Mouse (Mus musculus): ENCODE data around the gene Proca1. TPM values are rescaled to one million over a fixed set of nuclear protein-coding genes. Genes with fewer than 3 reads are reported as not detected.

Gene Proca1
- polyA plus RNA-seq, 1 experiment from 2014 or later = 1.3 TPM

GRCm38 (mm10) chr11:78167257-78167959 is 25.8 kb upstream of the Proca1 start:
- H3K9me3 ChIP-seq = no peaks in the 10 kb centered on the region
- H3K4me1 ChIP-seq = peaks cover 24% of the 10 kb centered on the region
- 88% methylated on average over 14 of the region's 14 CpGs for WGBS
- no peak overlapping the region for H3K4me3 ChIP-seq
- no peaks in the 10 kb centered on the region for H3K36me3 ChIP-seq
- H3K9ac ChIP-seq (replicated peaks) = no peak overlapping the region
- H3K27me3 ChIP-seq = no peaks in the 10 kb centered on the region
- H3K4me2 ChIP-seq (replicated peaks) = no peak overlapping the region
- no peak for ATAC-seq (replicated peaks)
- H3K27ac ChIP-seq (replicated peaks) = no peak overlapping the region

GRCm38 (mm10) chr11:78168541-78169468 is 24.4 kb upstream of the Proca1 start:
- ATAC-seq (replicated peaks) = no peak
- H3K9ac ChIP-seq (replicated peaks) = no peak overlapping the region
- H3K9me3 ChIP-seq = no peaks in the 10 kb centered on the region
- H3K27ac ChIP-seq (replicated peaks) = no peak overlapping the region
- 55% methylated on average over 19 of the region's 19 CpGs for WGBS
- no peaks in the 10 kb centered on the region for H3K36me3 ChIP-seq
- H3K4me2 ChIP-seq (replicated peaks) = no peak overlapping the region
- H3K27me3 ChIP-seq = no peaks in the 10 kb centered on the region
- peaks cover 10% of the 10 kb centered on the region for H3K4me1 ChIP-seq
- H3K4me3 ChIP-seq = no peak overlapping the region

- H3K27ac ChIP-seq (replicated peaks) = no peak overlapping the region
- no peaks in the 10 kb centered on the region for H3K27me3 ChIP-seq
- no peaks in the 10 kb centered on the region for H3K36me3 ChIP-seq
- no peaks in the 10 kb centered on the region for H3K9me3 ChIP-seq
- H3K4me2 ChIP-seq (replicated peaks) = no peak overlapping the region
- H3K9ac ChIP-seq (replicated peaks) = no peak overlapping the region
- 93% methylated on average over 15 of the region's 15 CpGs for WGBS
- peaks cover 8% of the 10 kb centered on the region for H3K4me1 ChIP-seq
- no peak overlapping the region for H3K4me3 ChIP-seq
- ATAC-seq (replicated peaks) = no peak
These were observed 22.9 kb upstream of the Proca1 start for GRCm38 (mm10) chr11:78170306-78170705.

- no peak overlapping the region for H3K9ac ChIP-seq (replicated peaks)
- ATAC-seq (replicated peaks) = no peak
- no peaks in the 10 kb centered on the region for H3K27me3 ChIP-seq
- no peaks in the 10 kb centered on the region for H3K9me3 ChIP-seq
- H3K27ac ChIP-seq (replicated peaks) = no peak overlapping the region
- no peak overlapping the region for H3K4me3 ChIP-seq
- H3K4me2 ChIP-seq (replicated peaks) = no peak overlapping the region
- no peaks in the 10 kb centered on the region for H3K36me3 ChIP-seq
- peaks cover 5% of the 10 kb centered on the region; the same call in 1 of the 2 replicates for H3K4me1 ChIP-seq
- WGBS = 66% methylated on average over 4 of the region's 4 CpGs
These were observed 21.9 kb upstream of the Proca1 start for GRCm38 (mm10) chr11:78171328-78171727.

GRCm38 (mm10) chr11:78172034-78172747 is 21.0 kb upstream of the Proca1 start:
- H3K4me3 ChIP-seq = no peak overlapping the region
- no peak for ATAC-seq (replicated peaks)
- H3K27me3 ChIP-seq = no peaks in the 10 kb centered on the region
- WGBS = 82% methylated on average over 16 of the region's 16 CpGs
- peaks cover 12% of the 10 kb centered on the region for H3K4me1 ChIP-seq
- no peak overlapping the region for H3K27ac ChIP-seq (replicated peaks)
- H3K36me3 ChIP-seq = no peaks in the 10 kb centered on the region
- no peaks in the 10 kb centered on the region for H3K9me3 ChIP-seq
- H3K4me2 ChIP-seq (replicated peaks) = no peak overlapping the region
- H3K9ac ChIP-seq (replicated peaks) = no peak overlapping the region

GRCm38 (mm10) chr11:78172748-78173383 is 20.3 kb upstream of the Proca1 start:
- peaks cover 19% of the 10 kb centered on the region for H3K4me1 ChIP-seq
- ATAC-seq (replicated peaks) = no peak
- H3K36me3 ChIP-seq = no peaks in the 10 kb centered on the region
- no peaks in the 10 kb centered on the region for H3K27me3 ChIP-seq
- no peak overlapping the region for H3K4me3 ChIP-seq
- no peak overlapping the region for H3K4me2 ChIP-seq (replicated peaks)
- H3K9ac ChIP-seq (replicated peaks) = no peak overlapping the region
- H3K27ac ChIP-seq (replicated peaks) = no peak overlapping the region
- WGBS = 86% methylated on average over 19 of the region's 19 CpGs
- H3K9me3 ChIP-seq = no peaks in the 10 kb centered on the region

GRCm38 (mm10) chr11:78174506-78174905 is 18.7 kb upstream of the Proca1 start:
- no peaks in the 10 kb centered on the region for H3K27me3 ChIP-seq
- H3K9me3 ChIP-seq = no peaks in the 10 kb centered on the region
- no peak overlapping the region for H3K4me2 ChIP-seq (replicated peaks)
- peaks cover 2% of the 10 kb centered on the region; the same call in 1 of the 2 replicates for H3K36me3 ChIP-seq
- whole genome bisulfite sequencing = 93% methylated on average over 3 of the region's 3 CpGs
- no peak overlapping the region for H3K27ac ChIP-seq (replicated peaks)
- peaks cover 35% of the 10 kb centered on the region for H3K4me1 ChIP-seq
- no peak overlapping the region for H3K4me3 ChIP-seq
- no peak for ATAC-seq (replicated peaks)
- no peak overlapping the region for H3K9ac ChIP-seq (replicated peaks)

GRCm38 (mm10) chr11:78175771-78176401 is 17.3 kb upstream of the Proca1 start:
- WGBS = 4% methylated on average over 9 of the region's 10 CpGs
- peaks cover 46% of the 10 kb centered on the region for H3K4me1 ChIP-seq
- H3K4me3 ChIP-seq = peak overlapping the region; percentile 67
- ATAC-seq (replicated peaks) = no peak
- H3K36me3 ChIP-seq = peaks cover 16% of the 10 kb centered on the region
- no peaks in the 10 kb centered on the region for H3K9me3 ChIP-seq
- H3K9ac ChIP-seq (replicated peaks) = peak overlapping the region; percentile 47
- H3K27me3 ChIP-seq = no peaks in the 10 kb centered on the region
- peak overlapping the region; percentile 72 for H3K27ac ChIP-seq (replicated peaks)
- H3K4me2 ChIP-seq (replicated peaks) = peak overlapping the region; percentile 73

- H3K9me3 ChIP-seq = no peaks in the 10 kb centered on the region
- H3K9ac ChIP-seq (replicated peaks) = peak within 1 kb of the TSS; percentile 47
- H3K27me3 ChIP-seq = no peaks in the 10 kb centered on the region
- peak within 1 kb of the TSS; percentile 73 for H3K4me2 ChIP-seq (replicated peaks)
- H3K4me3 ChIP-seq = peak within 1 kb of the TSS; percentile 67
- H3K4me1 ChIP-seq = peaks cover 47% of the 10 kb centered on the region
- ATAC-seq (replicated peaks) = peak; percentile 55
- H3K36me3 ChIP-seq = peaks cover 21% of the 10 kb centered on the region
- peak within 1 kb of the TSS; percentile 72 for H3K27ac ChIP-seq (replicated peaks)
- under 1% methylated on average over 32 of the region's 32 CpGs for WGBS
These were observed 16.8 kb upstream of the Proca1 start, which contains the start of the genes Nek8 and Tlcd1 for GRCm38 (mm10) chr11:78176402-78176862. TSS of gene Nek8 (minus strand) at chr11:78176675. TSS of gene Tlcd1 (plus strand) at chr11:78176711.

GRCm38 (mm10) chr11:78176905-78177331 is 16.3 kb upstream of the Proca1 start:
- Histone ChIP-seq H3K4me2 (replicated peaks) (peak overlapping the region; percentile 73), H3K27ac (replicated peaks) (0 out of 2 replicates have a peak overlapping the region, but pooled peaks have one; percentile 72), H3K4me3 (peak overlapping the region; percentile 67), H3K4me1 (peaks cover 52% of the 10 kb centered on the region), H3K9me3 (no peaks in the 10 kb centered on the region), H3K27me3 (no peaks in the 10 kb centered on the region), H3K9ac (replicated peaks) (peak overlapping the region; percentile 47; the same call in 1 of the 2 replicates), H3K36me3 (peaks cover 26% of the 10 kb centered on the region)
- WGBS = 1% methylated on average over 23 of the region's 23 CpGs
- no peak for ATAC-seq (replicated peaks)

- no peak for ATAC-seq (replicated peaks)
- peak overlapping the region; percentile 88; the same call in 1 of the 2 replicates for H3K27ac ChIP-seq (replicated peaks)
These were observed 15.8 kb upstream of the Proca1 start for GRCm38 (mm10) chr11:78177437-78177836.

More at GRCm38 (mm10) chr11:78177437-78177836, 15.8 kb upstream of the Proca1 start:
- peak overlapping the region; percentile 67 for H3K4me3 ChIP-seq
- peak overlapping the region; percentile 73 for H3K4me2 ChIP-seq (replicated peaks)
- 2% methylated on average over 10 of the region's 10 CpGs for WGBS
- peaks cover 58% of the 10 kb centered on the region for H3K4me1 ChIP-seq
- H3K9ac ChIP-seq (replicated peaks) = peak overlapping the region; percentile 46
- no peaks in the 10 kb centered on the region for H3K9me3 ChIP-seq
- no peaks in the 10 kb centered on the region for H3K27me3 ChIP-seq
- peaks cover 30% of the 10 kb centered on the region for H3K36me3 ChIP-seq

All from forebrain, embryonic 15.5 days (tissue).